Mouse (Mus musculus) right cerebral cortex, postnatal 25 days (tissue): ENCODE results near the gene Klhl26.
"Not testable (repeated sequence)": the region's sequence is repeated elsewhere in the genome, so short reads cannot be mapped to it uniquely, and the experiment has no call there.

ENCODE experiments used
- DNase-seq: peaks from one replicate; pipeline ENCODE4 v3.0.0; 2022

The Klhl26 gene

DNA sequence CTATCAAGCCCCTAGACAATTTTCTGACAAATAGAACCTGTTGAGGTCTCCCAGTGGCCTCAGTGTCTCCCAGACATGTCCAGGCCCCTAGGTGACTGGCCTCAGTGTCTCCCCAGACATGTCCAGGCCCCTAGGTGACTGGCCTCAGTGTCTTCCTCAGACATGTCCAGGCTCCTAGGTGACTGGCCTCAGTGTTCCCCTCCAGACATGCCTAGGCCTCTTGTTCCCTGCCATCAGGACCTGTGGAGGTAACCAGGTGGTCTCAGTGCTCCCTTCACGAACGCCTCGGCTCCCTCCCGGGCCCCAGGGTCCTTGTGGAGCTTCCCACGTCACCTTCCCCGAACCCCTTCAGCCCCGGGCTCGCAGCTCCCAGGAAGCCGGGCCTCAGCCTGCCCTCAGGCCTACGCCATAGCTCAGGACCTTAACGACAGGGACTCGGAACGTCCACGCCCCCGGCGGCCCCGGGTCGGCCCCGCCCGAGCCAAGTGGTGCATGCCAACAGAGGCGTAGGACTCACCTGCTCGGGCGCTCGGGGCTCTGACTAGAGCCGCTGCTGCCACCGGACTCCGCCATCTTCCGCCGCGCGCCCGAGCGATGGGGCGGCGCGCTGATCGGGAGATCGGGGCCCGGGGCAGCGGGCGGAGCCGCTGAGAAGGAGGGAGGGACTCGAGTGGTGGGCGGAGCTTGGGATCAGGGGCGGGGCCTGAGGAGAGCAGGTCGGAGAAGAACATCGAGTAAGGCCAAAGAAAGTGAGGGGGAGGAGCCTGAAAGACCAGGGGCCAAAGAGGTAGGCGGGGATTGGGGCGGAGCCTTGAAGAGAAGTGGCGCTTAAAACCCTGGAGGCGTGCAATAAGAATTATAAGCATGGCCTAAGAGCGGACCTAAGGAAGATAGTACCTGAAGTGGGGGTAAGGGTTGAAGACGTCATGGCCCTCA is at the start of gene Klhl26:
Gene Klhl26 (minus strand): TSS at position 636 of the 936 bp plus-strand sequence.
- peak; percentile 90 for DNase-seq

DNA sequence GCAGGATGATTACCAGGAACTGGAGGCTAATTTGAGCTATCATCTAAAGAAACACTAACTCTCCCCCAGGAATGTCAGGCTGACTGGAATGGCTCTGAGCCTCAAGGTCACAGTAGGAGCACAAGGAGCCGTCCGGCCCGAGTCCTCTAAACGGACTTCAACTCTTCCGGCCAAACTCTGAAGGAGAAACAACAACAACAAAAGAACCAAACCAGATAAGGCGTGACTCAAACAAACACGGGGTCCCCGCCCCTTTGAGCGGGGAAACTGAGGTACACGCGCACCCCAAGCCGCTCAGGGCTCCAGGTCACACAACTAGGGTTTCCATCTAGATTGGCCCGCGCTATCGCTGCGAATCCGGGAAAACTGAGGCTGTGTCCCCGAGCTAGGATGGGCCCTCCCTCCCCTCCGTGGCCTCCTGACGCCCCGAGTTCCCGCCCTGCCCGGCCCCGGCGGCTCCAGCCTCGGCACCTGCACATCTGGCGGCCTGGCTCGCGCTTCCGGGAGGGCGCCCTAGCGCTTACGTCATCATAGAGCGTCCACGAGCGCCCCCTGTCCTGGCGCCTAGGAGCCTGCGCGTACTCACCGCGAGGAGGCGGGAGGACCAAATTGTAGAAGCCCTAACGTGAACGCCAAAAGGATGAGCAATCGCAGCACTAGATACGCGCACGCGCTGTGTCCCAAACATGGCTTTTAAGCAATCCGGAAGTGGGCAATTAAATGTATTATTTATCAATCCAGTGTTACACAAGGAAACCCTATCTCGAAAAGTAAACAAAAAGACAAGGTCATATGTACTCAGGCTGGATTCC is 46.0 kb upstream of the Klhl26 start:
- DNase-seq, result peak; percentile 97

DNA sequence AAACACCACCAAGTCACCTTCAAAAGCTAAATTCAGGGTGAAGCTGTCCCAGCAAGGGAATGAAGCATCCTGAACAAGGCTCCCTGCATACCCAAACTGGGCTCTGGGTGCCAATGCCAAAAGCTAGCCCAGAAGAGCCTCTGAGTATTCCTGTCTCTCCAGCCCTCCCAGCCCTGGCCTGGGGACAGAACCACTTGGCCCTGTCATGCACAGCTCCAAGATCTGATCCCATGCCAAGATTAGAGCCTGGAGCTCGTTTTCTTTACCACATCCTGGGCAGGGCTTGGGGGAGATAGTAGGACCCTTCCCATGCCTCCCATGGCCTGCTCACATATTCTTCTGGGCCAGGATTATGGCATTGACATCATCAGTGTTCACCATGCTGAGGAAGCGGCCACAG is 42.8 kb upstream of the Klhl26 start:
- DNase-seq, result no peak

DNA sequence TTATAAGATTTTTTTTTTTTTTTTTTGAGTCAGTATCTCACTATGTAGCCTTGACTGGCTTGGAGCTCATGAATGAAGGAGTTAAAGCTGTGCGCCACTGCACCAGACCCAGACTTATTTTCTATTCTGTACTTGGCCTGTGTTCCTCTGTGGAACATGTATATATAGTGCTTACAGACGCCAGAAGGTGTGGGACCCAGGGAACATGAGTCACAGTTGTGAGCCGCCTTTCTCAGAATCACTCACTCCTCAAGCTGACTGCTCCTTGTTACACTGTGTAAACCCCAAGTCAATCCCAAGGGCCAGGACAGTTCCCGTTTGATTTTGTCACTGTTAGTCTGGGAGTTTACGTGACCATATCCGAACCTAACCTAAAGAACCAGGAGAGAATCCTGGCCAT is 42.3 kb upstream of the Klhl26 start:
- no peak for DNase-seq

DNA sequence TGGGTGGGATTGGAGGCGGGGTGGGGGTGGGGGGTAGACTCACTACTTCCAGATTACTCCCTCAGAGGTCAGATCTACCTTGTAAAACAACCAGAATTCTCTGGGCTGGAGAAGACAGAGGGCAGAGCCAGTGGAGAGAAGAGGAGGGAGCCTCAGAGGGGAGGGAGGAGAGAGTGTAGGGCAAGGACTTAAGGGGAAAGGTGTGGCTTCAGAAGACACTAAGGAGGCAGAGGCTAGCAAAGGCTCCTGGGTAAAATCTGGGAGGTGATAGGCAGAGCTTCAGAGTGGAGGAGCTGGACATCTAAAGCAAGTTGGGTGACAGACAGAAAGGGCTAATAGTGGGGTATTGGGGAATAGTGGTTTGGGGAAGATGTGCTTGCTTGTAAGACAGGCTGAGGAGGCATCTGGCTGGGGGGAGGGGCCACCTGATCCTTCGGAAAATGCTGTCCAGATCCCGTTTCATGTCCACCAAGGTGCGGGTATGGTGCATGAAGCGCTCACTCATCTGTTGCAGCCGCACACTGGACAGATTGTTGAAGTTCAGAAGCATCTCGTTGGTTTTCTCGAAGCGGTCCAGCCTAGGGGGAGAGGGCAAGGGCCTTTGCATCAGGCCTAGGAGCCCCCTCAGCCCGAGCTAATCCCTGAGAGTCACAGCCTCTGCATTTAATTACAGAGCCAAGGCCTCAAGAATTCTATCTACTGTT is 41.3 kb upstream of the Klhl26 start:
- DNase-seq, result no peak

DNA sequence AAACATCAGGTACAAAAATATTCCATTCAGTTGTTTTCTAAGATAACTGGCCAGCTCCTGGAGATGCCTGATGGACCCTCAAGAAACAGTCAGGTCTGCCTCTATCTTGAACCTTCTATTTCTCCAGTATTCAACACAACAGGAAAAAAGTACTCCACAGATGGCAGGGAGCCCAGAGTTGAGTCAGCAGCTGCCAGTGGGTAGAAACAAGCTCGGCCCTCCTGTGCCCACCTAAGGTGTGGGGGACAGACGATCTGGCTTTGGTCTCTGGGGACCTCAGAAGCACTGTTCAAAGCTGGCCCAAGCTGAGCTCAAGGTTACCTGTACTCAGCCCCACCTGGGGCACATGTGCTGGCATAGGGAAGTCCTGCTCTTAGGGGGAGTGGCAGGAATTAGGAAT is 36.7 kb upstream of the Klhl26 start:
- peak; percentile 61 for DNase-seq

DNA sequence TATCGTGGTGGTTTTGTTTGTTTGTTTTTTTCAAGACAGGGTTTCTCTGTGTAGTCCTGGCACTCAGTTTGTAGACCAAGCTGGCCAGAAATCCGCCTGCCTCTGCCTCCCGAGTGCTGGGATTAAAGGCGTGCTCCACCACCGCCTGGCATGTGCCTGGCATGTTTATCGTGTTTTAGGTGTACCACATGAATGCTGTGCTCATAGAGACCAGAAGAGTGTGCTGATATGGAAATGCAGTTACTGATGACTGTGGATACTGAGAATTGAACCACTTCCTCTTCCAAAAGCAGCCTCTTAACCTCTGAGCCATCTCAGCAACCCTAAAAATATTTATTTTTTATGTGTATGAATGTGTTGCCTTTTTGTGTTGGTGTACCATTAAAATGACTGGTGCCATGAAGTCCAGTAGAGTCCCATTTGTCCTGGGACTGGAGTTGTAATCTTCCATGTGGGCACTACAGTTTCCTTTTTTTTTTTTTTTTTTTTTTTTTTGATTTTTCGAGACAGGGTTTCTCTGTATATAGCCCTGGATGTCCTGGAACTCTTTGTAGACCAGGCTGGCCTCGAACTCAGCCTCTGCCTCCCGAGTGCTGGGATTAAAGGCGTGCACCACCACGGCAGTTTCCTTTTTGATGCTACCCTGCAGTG is 35.6 kb upstream of the Klhl26 start:
- no peak for DNase-seq

DNA sequence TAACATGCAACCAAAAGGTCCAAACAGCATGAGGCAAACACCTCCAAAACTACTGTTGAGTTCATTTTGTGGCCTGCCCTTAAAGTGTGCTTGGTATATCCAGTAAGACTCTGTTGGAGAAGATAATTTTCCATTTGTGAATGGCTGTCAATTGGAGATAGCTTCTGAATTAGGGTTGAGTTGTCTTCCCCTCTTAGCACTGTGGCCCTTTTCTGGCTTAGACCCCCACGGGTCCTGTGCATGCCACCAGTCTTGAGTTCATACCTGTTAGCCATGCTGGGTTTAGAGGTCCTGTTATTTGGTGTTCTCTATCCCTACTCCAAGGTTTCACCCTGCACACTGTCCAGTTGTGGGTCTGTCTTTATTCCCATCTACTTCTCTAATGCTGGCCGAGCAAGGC is 35.0 kb upstream of the Klhl26 start:
- DNase-seq, result no peak

DNA sequence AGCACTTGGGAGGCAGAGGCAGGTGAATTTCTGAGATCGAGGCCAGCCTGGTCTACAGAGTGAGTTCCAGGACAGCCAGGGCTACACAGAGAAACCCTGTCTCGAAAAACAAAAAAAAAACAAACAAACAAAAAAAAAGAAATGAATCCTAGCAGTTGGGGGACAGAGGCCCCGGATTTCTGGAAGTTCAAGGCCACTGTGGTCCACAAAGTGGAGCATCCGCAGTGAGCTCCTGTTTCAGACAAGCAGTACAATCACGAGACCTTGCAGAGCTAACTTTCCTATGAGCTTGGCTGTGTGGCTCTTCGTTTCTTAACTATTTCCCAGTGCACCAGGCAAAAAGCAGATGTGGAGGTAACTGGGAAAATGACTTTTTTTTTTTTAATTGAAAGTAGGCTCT is 34.4 kb upstream of the Klhl26 start:
- DNase-seq, result not testable (repeated sequence)

DNA sequence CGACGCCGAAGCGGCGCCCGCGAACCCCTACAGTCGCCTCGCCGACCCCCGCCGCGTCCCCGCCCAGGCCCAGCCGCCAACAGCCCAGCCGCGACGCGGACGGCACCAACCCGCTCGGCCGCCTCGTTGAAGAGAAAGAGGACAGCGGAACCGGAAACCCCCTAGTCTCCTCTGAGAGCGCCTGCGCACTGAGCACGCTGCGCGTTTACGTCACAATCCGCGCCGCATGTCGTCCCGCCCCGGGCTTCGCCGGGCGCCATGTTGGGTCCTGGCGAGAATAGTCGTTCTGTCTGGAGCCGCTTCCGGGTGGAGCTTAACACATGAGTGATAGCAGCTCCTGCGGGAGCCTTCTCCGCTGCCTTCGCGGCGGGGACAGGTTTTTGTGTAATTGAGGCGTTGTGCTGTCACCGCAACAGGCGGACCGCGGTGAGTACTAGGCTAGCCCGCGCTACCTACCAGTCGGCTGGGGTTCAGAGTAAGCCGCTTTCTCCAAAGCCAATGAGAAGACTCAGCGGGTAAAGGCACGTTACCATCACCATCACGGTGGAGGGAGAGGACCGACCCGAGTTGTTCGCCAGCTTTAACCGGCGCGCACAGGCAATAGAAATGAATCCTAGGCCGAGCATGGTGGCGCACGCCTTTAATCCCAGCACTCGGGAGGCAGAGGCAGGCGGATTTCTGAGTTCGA is 33.6 kb upstream of the Klhl26 start, which contains the start of gene Uba52:
Gene Uba52 (minus strand): TSS at position 574 of the 688 bp plus-strand sequence.
- DNase-seq, result peak; percentile 98

DNA sequence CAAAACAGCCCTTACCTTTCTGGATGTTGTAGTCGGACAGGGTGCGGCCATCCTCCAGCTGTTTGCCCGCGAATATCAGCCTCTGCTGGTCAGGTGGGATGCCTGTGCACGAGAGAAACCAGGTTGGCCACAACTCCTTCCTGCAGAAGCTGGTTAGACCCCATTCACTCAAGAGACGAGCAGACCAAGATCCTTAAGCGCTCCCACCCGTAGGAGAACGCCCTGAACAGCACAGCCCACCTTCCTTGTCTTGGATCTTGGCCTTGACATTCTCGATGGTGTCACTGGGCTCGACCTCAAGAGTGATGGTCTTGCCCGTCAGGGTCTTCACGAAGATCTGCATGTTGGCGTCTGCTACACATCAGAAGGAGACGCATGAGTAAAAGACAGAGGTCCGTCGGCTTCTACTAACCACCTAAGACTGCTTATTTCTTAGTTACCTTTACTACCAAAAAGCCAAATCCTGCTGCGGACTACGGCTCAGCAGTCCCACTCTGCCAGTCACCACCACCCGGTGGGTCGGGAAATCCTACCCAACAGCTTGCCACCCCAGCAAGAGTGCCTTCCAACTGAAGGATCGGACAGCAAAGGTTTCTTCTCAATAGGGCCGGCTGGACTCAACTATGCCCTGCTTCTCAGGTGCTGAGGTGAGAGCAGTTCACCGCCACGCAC is 32.6 kb upstream of the Klhl26 start:
- no peak for DNase-seq

DNA sequence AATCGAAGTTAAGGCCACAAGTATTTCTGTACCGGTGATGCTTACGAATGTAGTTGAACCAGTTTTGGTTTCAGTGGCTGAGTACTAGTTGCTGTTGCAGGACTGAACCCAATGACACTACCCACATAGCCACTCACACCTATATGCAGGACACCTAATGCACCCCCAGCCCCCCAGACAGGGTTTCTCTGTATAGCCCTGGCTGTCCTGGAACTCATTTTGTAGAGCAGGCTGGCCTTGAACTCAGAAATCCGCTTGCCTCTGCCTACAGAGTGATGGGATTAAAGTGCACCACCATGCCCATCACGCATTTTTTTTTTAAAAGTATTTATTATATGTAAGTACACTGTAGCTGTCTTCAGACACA is 30.2 kb upstream of the Klhl26 start:
- no peak for DNase-seq

DNA sequence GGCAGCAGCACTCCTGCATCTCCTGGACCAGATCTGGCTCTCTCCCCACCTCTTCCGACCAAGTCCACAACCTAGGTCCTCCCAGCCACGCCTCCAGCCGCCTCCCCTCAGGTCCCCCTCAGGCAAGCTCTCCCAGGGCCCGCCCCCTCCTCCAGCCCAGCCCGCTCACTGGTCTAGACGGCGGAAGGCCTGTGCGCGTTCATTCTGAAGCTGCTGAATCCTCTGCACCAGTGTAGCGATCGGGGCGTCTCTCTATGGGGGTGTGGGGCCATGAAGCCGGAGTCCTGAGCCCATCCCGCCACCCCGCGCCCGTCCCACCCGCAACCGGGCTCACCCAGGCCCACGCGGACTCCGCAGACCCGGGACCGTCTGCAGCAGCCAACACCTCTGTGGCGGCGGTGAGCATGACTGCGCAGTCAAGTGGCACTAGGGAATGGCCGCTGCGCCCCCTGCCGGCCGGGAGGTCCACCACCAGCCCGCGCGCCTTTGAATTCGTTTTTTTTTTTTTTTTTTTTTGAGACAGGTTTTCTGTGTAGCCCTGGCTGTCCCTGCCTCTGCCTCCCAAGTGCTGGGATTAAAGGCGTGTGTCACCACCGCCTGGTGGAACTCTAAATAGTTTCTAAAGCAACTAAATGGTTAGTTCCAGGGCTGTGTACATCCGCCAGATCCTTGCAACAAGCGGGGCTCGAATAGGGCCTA is 29.7 kb upstream of the Klhl26 start, which contains the start of gene Rex1bd:
Gene Rex1bd (minus strand): TSS at position 425 of the 699 bp plus-strand sequence.
- peak; percentile 94 for DNase-seq

DNA sequence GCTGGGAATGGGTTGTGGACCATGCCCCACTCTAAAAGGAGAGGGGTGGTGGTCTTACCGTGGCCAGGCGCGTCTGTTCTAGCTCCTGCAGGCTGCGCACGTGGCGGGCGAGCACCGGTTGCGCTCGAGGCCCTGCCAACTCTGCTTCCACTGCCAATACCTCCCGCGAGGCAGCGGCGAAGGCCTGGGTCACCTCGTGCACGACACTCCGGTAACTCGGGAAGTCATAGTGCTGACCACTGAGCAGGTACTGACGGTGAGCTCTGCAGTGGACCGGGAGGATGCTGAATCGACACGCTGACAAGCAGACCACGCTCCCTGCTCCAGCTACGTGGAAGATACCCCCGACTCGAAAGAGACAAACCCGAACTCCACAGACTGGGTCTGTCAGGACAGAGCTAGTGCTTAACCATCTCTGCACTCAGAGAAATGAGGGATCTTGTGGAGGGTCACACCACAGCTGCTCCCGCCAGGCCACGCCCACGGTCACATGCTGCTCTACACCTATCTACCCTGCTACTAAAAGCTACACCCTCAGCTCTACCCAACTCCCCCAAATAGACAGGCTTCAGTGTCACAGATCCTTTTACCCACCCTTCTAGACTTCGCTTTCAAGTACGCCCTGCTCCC is 29.0 kb upstream of the Klhl26 start:
- no peak for DNase-seq

DNA sequence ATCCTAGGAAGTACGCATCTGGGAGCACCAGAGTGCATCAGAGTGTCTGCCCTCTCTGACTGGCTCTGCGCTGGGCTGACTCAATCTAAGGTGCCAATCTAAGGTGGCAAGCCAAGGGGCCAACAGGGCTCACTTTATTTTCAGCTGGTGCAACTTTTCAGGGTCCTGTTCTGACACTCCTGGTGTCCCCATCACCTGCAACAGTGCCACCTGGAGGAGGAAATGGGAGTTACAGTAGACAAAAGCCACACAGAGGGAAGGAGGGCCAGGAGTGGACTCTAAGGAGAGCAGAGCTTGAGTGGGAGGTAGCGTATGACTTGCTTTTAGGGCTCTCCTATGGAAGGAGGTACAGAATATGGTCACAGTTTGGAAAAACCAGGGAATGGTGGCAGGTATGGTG is 28.1 kb upstream of the Klhl26 start:
- peak; percentile 76 for DNase-seq

DNA sequence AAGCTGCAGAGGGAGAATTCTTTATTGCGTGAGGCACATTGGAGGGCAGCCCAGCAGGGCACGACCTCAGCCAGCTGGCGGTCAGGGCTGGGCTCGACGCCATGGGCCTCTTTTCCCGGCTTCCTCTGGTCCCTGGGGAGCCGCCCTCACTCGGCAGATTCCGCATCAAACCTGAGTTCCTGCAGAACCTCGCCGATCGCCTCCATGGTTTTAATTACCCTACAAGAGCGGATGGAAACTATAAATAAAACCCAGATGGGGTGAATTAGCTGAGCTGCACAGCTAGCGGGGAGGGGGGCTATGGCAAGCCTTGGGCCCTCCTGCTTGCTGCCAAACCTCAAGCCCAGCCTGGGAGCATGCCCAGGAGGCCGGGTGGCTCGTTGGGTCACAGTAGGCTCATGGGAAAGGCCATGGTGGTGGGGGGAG is 27.5 kb upstream of the Klhl26 start:
- peak; percentile 46 for DNase-seq

DNA sequence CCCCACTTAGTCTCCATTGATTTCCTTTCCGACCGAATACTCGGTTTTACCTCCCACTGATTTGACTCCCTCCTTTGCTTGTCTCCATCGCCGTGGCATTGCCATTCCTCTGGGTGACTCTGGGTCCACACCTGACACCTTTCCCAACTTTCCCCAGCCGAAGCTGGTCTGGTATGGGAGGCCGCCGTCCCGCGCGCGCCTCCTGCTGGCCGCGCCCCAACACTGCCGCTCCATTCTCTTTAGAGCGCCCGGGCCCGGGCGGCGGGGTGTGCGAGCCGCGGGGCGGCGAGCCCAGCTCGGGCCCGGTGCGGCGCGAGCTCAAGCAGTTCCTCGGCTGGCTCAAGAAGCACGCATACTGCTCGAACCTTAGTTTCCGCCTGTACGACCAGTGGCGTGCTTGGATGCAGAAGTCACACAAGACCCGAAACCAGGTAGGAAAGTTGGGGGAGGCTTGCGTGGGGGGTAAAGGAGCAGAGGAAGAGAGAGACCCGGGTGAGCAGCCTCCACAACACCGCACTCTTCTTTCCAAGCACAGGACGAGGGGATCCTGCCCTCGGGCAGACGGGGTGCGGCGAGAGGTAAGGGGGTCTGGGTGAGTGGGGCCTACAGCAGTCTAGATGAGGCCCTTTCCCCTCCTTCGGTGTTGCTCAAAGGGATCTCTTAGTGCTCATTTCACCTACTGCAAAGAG is 26.4 kb upstream of the Klhl26 start:
- peak; percentile 54 for DNase-seq

DNA sequence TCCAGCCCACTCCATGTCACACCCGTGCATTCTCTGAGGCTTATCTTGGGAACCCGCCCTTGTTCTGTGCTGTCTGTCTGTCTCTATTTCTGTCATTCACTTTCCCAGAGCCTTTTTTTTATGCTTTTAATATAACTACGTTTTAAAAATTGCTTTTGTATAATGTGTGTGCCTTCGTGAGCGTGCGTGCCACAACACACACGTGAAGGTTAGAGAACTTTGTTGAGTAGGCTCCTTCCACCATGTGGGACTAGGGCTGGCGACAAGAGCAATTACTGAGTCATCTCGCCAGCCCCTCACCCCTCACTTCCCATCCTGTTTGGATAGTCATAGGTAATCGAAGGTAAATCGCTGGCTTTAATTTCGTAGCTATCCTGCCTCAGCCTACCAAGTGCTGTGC is 25.8 kb upstream of the Klhl26 start:
- no peak for DNase-seq

DNA sequence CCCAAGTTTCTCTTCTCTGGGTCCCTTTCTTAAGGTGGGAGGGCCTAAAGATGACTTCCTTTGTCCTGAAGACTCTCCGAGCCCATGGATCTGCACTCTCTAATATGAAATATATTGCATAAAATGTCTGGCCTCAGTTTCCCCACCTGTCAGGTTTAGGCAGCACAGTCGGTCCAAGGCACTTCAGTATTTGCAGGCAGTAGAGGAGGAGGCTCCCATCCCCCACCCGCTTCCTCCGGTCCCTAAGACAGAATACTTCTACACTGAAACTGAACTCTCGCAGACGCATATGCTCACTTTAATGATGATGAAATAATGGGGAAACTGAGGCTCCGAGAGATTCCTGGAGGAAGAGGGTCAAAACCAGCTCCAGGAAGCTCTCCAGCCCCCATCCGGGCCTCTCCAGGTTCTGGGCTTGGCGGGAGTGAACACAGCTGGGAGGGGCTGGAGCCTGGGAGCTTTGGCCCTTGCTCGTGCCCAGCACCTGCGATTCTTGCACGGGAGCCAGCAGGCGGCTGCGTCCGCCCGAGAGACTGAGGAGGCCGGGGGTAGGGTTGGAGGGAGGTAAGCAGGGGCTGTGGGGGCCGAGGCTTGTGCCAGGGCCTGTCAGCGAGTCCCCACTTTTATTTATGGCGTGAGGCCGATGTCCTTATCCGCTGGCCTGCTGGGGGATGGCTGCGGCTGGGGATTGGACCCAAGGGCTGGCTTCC is 25.2 kb upstream of the Klhl26 start:
- no peak for DNase-seq
